Mouse (Mus musculus): Measurements from ENCODE around the gene Kbtbd7.

GRCm38 (mm10) chr14:79467621-79468020 lies 41.3 kb downstream of the Kbtbd7 start:
- peak; percentile 61; the same call in 1 of the 2 replicates for TF ChIP-seq CTCF (IDR thresholded peaks at IDR 0.05; ENCODE audit: borderline replicate concordance, insufficient read depth, low read depth, low read length)
- no peak for TF ChIP-seq POLR2A (IDR thresholded peaks at IDR 0.05; ENCODE audit: borderline replicate concordance, insufficient read depth, low read length)

Data from cerebellum, adult 2 months (tissue).